Mouse (Mus musculus): Measurements from ENCODE around the gene Cd79a. TPM values are rescaled to one million over a fixed set of nuclear protein-coding genes. Genes with fewer than 3 reads are reported as not detected.
A peak's percentile ranks its signal among the peaks of the same experiment; 100 is the strongest.
"Not testable (repeated sequence)": the region's sequence is repeated elsewhere in the genome, so short reads cannot be mapped to it uniquely, and the experiment has no call there.

Gene Cd79a
- polyA plus RNA-seq, 1 experiment: 2.8 TPM

DNA sequence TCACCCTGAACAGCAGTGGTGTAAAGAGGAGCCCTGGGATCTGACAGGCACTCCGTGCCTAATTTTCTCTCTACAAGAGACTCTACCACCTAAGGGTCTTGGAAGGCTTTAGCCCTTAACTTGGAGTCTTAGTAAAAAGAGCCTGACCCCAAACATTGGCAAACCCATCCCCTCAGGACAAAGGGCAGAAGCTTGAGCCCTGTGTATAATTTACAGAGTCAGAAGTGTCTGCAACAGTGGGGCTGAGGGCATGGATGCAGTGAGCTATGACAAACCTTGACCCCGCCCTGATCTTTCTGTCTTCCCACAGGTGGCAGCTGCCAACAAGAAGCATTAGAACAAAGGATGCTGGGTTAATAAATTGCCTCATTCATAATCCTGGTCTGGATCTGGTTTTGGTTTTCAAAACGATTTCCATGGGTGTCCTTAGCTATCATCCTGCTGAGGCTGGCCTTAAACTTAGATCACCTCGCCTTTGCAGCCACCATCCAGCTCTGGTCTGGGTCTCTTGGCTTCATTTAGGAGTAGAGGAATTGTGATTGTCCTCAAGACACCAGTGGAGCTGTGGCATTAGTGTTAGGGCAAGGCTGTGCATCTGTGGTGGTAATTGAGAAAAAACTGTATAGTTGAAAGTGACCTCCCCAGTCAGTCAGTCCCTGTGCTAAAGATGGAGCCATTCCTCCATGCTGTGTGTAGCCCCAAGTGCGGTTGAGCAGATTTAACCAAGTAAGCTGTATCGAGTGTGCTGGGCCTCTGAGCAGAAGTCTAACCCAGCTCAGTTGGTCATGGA, 7.6 kb upstream of the Cd79a start:
- H3K4me3 ChIP-seq (ENCODE audit: low read depth, low read length): no peak overlapping the region
- no peak for TF ChIP-seq POLR2A (IDR thresholded peaks at IDR 0.05; ENCODE audit: insufficient read depth, low read length)
- no peak for TF ChIP-seq EP300 (IDR thresholded peaks at IDR 0.05; ENCODE audit: insufficient read depth, low read depth, low read length)
- no peak for TF ChIP-seq CTCF (IDR thresholded peaks at IDR 0.05; ENCODE audit: low read depth, low read length)
- H3K27ac ChIP-seq (ENCODE audit: insufficient read depth, low read length): peak overlapping the region; percentile 42
- no peak overlapping the region for H3K9ac ChIP-seq (ENCODE audit: low read depth, poor library complexity, severe bottlenecking)
- no peaks in the 10 kb centered on the region for H3K27me3 ChIP-seq (ENCODE audit: control insufficient read depth, insufficient read depth, low read length, poor library complexity, severe bottlenecking)
- peaks cover 52% of the 10 kb centered on the region for H3K36me3 ChIP-seq (ENCODE audit: control insufficient read depth, insufficient read depth, low read length, poor library complexity, severe bottlenecking)
- no peaks in the 10 kb centered on the region for H3K9me3 ChIP-seq (replicated peaks; ENCODE audit: control insufficient read depth, insufficient read depth, low read length, poor library complexity, severe bottlenecking)
- H3K4me1 ChIP-seq (ENCODE audit: control insufficient read depth, insufficient read depth, low read length): no peaks in the 10 kb centered on the region

- no peaks in the 10 kb centered on the region for H3K9me3 ChIP-seq (replicated peaks; ENCODE audit: control insufficient read depth, insufficient read depth, low read length, poor library complexity, severe bottlenecking)
- no peak overlapping the region for H3K4me3 ChIP-seq (ENCODE audit: low read depth, low read length)
- H3K9ac ChIP-seq (ENCODE audit: low read depth, poor library complexity, severe bottlenecking): no peak overlapping the region
- peak overlapping the region; percentile 42 for H3K27ac ChIP-seq (ENCODE audit: insufficient read depth, low read length)
- peak; percentile 97 for TF ChIP-seq CTCF (IDR thresholded peaks at IDR 0.05; ENCODE audit: low read depth, low read length)
- peak; percentile 11 for TF ChIP-seq POLR2A (IDR thresholded peaks at IDR 0.05; ENCODE audit: insufficient read depth, low read length)
- TF ChIP-seq EP300 (IDR thresholded peaks at IDR 0.05; ENCODE audit: insufficient read depth, low read depth, low read length): no peak
- no peaks in the 10 kb centered on the region for H3K4me1 ChIP-seq (ENCODE audit: control insufficient read depth, insufficient read depth, low read length)
- no peaks in the 10 kb centered on the region for H3K27me3 ChIP-seq (ENCODE audit: control insufficient read depth, insufficient read depth, low read length, poor library complexity, severe bottlenecking)
- H3K36me3 ChIP-seq (ENCODE audit: control insufficient read depth, insufficient read depth, low read length, poor library complexity, severe bottlenecking): peaks cover 46% of the 10 kb centered on the region
These were observed 6.6 kb upstream of the Cd79a start for GRCm38 (mm10) chr7:24890281-24891216.

DNA sequence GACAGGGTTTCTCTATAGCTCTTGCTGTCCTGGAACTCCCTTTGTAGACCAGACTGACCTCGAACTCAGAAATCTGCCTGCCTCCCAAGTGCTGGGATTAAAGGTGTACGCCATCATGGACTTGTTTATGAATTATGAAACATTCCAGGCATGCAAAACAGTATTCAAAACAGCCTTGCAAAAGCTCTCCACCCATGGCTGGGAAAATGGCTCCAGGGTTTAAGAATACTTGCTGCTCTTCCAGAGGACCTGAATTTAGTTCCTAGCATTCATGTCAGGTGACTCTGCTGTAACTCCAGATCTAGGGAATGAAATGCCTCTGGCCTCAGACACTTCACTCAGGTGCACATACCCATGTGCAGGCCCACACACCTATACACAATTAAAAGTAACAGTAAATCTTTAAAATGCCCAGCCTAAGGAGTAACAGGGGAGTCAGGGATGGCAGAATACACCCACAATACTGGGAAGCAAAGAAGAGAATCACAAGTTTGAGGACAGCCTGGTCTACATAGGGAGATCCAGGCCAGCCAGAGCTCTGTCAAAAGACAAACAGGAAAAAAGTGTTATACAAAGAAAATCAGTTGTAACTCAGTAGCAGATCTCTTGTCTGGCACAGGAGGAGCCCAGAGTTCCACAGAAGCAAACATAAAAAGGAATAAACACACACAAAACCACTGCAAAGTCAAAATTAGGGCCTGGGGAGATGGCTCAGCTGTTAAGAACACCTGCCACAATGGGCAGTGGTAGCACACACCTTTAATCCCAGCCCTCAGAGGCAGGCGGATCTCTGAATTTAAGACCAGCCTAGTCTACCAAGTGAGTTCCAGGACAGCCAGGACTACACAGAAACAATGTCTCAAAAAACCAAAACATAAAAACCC, 5.7 kb upstream of the Cd79a start:
- no peaks in the 10 kb centered on the region for H3K4me1 ChIP-seq (ENCODE audit: control insufficient read depth, insufficient read depth, low read length)
- H3K27ac ChIP-seq (ENCODE audit: insufficient read depth, low read length): peak overlapping the region; percentile 0
- TF ChIP-seq CTCF (IDR thresholded peaks at IDR 0.05; ENCODE audit: low read depth, low read length) (no peak), EP300 (IDR thresholded peaks at IDR 0.05; ENCODE audit: insufficient read depth, low read depth, low read length) (no peak), POLR2A (IDR thresholded peaks at IDR 0.05; ENCODE audit: insufficient read depth, low read length) (no peak)
- no peaks in the 10 kb centered on the region for H3K9me3 ChIP-seq (replicated peaks; ENCODE audit: control insufficient read depth, insufficient read depth, low read length, poor library complexity, severe bottlenecking)
- H3K36me3 ChIP-seq (ENCODE audit: control insufficient read depth, insufficient read depth, low read length, poor library complexity, severe bottlenecking): peaks cover 36% of the 10 kb centered on the region
- no peak overlapping the region for H3K4me3 ChIP-seq (ENCODE audit: low read depth, low read length)
- H3K27me3 ChIP-seq (ENCODE audit: control insufficient read depth, insufficient read depth, low read length, poor library complexity, severe bottlenecking): no peaks in the 10 kb centered on the region
- H3K9ac ChIP-seq (ENCODE audit: low read depth, poor library complexity, severe bottlenecking): no peak overlapping the region

- H3K27ac ChIP-seq (ENCODE audit: insufficient read depth, low read length): peak overlapping the region; percentile 0; the same call in 1 of the 2 replicates
- peaks cover 30% of the 10 kb centered on the region for H3K36me3 ChIP-seq (ENCODE audit: control insufficient read depth, insufficient read depth, low read length, poor library complexity, severe bottlenecking)
- H3K27me3 ChIP-seq (ENCODE audit: control insufficient read depth, insufficient read depth, low read length, poor library complexity, severe bottlenecking): no peaks in the 10 kb centered on the region
- no peaks in the 10 kb centered on the region for H3K4me1 ChIP-seq (ENCODE audit: control insufficient read depth, insufficient read depth, low read length)
- TF ChIP-seq POLR2A (IDR thresholded peaks at IDR 0.05; ENCODE audit: insufficient read depth, low read length) (no peak), CTCF (IDR thresholded peaks at IDR 0.05; ENCODE audit: low read depth, low read length) (no peak), EP300 (IDR thresholded peaks at IDR 0.05; ENCODE audit: insufficient read depth, low read depth, low read length) (no peak)
- H3K9me3 ChIP-seq (replicated peaks; ENCODE audit: control insufficient read depth, insufficient read depth, low read length, poor library complexity, severe bottlenecking): no peaks in the 10 kb centered on the region
- no peak overlapping the region for H3K9ac ChIP-seq (ENCODE audit: low read depth, poor library complexity, severe bottlenecking)
- H3K4me3 ChIP-seq (ENCODE audit: low read depth, low read length): no peak overlapping the region
These were observed 5.0 kb upstream of the Cd79a start for GRCm38 (mm10) chr7:24892125-24892583.

- not testable (repeated sequence) for H3K36me3 ChIP-seq (ENCODE audit: control insufficient read depth, insufficient read depth, low read length, poor library complexity, severe bottlenecking); H3K9me3 ChIP-seq (replicated peaks; ENCODE audit: control insufficient read depth, insufficient read depth, low read length, poor library complexity, severe bottlenecking); H3K27ac ChIP-seq (ENCODE audit: insufficient read depth, low read length); H3K4me1 ChIP-seq (ENCODE audit: control insufficient read depth, insufficient read depth, low read length); H3K27me3 ChIP-seq (ENCODE audit: control insufficient read depth, insufficient read depth, low read length, poor library complexity, severe bottlenecking); H3K9ac ChIP-seq (ENCODE audit: low read depth, poor library complexity, severe bottlenecking); H3K4me3 ChIP-seq (ENCODE audit: low read depth, low read length)
These were observed 1.4 kb upstream of the Cd79a start for GRCm38 (mm10) chr7:24895749-24896148.
